Mouse (Mus musculus) liver, embryonic 14.5 days (tissue): ENCODE data around the gene Eif2b2.

Experiments
- CTCF ChIP-seq: IDR thresholded peaks from 2 replicates; pipeline ENCODE4 v1.5.1; 2016; ENCODE audit warnings: antibody characterized with exemption, low read depth, control low read depth
- EP300 ChIP-seq: IDR thresholded peaks from 2 replicates; pipeline ENCODE4 v1.6.1; 2016; ENCODE audit warnings: antibody characterized with exemption, low read depth

- TF ChIP-seq EP300: no peak
- no peak for TF ChIP-seq CTCF
Measured at GRCm38 (mm10) chr12:85175087-85175675, 44.1 kb upstream of the Eif2b2 start.
